Mouse (Mus musculus) testis, postnatal 10 days (tissue): ENCODE results near the gene Idh2.
"Not testable (repeated sequence)": the region's sequence is repeated elsewhere in the genome, so short reads cannot be mapped to it uniquely, and the experiment has no call there.

ENCODE experiments used
- DNase-seq: peaks from one replicate; pipeline ENCODE4 v3.0.0; 2021; ENCODE audit warnings: low spot score

The Idh2 gene

DNA sequence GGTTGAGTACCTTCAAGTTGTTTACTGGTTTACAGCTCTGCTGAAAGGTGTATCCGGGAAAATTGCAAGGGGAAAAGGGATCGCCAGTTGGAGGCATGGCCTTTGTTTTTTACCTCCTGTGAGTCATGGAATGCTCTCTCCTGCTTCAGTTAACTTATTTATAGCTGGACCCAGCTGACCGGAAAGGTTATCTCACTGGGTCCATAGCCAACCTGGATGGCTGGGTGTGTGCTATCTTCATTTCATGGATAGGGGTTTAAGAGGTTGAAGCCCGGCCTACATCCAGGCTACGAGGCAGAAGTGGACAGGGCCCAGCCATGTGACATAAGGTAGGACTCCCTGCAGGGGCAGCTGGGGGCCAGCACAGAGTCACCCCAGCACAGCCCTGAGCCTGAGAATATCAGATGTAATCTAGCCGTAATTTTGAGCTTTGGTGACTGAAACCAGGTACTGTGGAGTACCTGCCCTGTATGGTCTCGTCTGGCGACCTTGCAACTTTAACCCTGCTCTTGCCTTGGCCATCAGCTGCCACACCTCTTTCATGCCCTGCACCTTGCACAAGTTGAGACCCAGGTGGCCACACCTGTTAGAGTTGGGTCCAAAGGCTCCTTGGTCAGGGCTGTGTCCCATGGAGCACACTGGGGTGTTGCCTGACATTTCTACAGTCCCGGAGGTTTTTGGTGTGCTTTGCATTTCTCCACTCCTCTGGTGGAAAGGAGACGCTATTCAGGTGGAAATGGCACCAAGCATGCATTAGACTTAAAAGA lies 55.0 kb downstream of the Idh2 start:
- DNase-seq: no peak

DNA sequence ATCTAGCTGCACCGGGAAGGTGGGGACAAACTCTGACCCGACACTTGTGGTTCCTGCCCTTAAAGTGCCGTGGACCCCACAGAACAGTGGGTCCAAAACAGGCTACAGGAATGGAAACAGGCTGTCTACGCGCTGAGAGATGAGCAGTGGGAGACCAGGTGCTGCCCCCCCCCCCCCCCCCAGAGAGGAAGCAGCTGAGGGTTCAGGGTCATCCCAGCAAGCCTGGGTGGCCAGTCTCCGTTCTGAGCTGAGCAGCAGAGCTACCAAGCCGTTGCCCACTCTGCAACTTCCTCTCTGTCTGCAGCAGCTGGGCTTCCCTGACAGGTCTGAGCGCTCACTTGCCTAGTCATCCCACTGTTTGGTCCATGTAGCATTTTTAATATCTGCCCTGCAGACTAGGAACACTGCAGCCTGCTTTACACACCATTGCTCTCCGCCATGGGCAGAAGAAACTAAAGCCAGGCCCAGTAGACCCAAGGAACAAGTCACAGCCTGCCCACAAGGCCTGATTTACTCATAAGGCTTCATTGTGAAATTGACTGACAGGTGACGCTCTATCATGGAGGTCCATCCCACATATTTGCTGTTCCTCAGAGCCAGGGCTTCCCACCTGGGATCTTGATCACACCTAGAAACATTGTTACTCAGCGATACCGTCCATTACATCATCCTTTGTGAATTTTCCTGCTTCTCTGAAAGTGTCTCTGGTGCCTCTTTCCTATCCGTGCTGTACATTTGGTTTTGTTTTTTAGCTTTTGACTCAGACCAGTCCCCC lies 55.9 kb downstream of the Idh2 start:
- DNase-seq: no peak

DNA sequence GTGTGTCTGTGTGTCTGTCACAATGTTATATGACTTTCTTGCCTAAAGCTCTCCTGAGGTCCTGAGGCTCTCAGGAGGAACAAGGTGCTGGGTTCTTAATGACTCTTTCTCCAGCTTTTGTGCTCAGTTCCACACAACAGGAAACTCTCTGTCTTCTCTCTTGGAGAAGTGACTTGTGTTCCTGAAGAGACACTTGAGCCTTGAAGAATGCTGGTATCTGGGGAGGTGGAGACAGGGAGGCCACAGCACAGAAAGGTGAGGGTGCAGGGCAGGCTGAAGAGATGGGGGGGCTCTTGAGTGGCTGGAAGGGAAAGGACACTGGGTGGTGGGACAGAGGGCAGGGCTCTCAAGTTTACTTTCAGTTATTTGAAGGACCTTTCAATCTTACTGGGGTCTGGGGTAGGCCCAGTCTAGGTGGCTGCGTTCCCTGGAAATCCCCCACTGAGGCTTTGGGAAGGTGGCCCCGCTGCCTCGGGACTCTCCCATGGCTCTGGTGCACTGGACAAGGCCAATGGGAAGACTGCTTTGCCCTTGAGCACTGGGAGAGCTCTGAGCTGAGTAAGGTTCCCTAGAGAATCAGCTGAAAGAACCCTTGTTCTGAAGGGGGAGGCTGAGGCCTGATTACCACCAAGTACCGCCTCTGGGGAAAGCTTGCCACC lies 56.7 kb downstream of the Idh2 start:
- DNase-seq: no peak

DNA sequence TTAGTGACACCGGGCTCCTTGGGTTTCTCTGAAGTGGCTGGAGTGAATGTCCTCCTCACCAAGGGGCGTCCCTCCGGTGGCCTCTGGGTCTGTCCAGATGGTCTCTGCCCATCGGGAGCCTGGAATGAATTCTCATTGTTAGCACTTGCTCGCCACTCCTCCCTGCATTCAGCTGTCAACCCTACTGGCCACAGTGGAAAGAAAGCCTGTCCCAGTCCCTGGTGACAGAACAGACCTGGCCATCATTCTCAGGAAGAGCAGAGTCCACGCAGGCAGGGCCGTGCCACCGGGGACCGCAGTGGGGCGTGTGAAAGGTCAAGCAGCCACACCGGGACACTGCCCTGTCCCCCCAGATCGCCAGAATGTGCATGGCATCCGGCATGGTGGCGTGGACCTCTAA lies 57.4 kb downstream of the Idh2 start:
- no peak for DNase-seq

DNA sequence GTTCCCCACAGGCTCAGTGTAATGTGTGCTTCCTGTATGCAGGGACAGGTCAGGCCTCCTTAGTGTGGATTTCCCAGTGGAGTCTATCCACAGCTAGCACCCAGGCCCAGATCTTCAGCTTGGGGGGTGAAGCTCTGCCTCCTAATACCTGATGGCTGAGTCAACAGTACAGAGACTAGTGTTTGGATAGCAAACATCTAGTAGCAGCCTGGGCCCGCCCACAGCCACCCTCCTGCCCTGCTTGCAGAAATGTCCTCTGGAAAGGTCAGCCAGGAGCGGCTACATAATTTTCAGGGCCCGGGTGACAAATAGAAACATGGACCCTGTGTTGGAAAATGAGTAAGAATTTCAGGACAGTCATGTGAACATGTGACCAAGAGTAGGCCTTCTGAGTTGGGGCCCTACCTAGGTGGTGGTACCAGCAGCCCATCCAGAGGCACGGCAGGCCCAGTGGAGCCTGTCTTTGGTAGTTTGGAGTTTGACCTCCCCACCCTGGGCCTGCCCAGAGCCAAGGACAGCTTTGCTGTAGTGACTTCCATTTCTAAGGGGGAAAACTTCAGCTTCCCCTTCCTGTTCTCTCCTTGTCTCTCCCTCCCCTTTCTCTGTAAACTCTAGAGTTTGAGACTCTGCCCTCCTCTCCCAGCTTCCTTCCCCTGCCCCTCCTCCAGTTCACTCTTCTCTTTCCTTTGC lies 58.0 kb downstream of the Idh2 start:
- DNase-seq: no peak

DNA sequence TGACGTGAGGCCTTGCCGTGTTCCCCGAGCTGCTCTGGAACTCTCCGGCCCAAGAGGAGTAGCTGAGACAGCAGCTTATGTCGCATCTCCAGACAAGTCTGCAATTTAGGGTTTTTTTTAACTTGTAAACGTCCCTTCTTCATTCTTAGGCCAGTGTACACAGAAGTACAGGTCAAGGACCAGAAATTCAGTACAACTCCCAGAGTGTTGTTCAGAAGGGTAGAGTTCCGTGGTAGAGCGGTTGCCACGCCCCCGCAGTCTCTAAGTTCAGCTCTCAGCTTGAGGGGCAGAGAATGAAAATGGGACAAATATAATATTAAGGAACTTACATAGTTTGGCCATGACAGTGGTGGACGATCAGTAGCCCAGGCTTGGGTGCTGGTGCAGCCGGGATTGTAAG lies 59.4 kb downstream of the Idh2 start:
- no peak for DNase-seq

DNA sequence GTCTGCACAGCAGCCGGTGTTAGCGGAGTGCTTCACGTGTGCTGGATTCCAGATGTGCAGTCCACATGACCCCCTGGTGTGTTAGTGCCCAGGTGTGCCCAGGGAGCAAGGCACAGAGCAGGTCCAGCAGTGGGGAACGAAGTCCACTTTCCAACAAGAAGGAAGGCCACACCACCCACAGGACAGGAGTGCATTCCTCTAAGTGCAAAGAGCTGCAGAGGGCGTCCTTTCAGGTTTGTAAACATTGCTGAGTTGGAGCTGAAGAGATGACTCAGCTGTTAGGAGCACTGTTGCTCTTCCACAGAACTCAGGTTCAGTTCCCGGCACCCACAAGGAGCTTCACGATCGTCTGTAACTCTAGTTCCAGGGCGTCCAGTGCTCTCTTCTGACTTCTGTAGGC lies 62.0 kb downstream of the Idh2 start:
- no peak for DNase-seq

DNA sequence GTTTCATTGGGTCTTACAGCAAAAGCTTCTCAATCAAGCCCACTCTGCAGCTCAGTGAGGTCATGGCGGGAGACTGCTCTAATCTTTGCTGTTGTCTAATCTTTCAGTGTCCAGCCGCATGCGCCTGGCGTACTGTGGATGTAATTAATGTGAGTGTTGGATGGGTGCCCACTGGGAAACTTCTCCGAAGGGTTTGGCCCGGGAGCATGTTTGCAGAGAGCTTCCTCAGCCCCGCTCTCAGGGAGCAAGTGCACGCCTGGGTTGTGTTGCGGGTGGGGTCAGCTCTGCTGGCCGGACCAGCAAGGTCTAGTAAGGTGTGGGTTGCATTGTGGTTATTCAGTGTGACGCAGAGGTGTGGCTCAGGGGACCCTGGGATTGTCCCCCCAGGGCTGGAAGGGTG lies 62.9 kb downstream of the Idh2 start:
- DNase-seq: peak; percentile 67

DNA sequence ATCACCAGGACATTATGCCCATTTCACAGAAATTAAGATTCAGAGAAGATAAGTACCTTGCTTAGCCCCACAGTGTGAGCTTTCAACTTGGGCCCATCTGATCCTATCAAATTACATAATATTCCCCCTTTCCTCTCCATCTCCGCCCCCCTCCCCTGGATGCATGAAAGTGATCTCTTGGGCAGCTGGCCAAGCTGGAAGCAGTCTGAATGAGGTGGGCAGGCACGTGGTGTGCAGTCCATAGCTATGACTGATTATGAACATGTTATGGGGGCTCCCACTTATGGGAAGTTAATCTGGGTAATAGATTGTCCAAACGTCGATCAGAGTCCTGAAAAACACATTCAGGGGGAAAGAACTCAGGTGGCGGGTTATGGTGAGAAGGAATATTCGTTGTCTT lies 63.4 kb downstream of the Idh2 start:
- no peak for DNase-seq

DNA sequence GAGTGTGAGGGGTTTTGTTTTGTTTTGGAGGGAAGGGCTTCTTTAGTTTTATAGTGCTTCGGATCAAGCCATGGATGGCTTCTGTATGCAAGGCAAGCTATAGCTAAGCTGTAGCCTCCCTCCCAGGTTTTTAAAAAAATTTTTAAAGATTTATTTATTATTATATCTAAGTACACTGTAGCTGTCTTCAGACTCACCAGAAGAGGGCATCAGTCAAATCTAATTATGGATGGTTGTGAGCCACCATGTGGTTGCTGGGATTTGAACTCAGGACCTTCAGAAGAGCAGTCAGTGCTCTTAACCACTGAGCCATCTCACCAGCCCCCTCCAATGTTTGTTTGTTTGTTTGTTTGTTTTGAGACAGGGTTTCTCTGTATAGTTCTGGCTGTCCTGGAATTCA lies 64.8 kb downstream of the Idh2 start:
- not testable (repeated sequence) for DNase-seq

DNA sequence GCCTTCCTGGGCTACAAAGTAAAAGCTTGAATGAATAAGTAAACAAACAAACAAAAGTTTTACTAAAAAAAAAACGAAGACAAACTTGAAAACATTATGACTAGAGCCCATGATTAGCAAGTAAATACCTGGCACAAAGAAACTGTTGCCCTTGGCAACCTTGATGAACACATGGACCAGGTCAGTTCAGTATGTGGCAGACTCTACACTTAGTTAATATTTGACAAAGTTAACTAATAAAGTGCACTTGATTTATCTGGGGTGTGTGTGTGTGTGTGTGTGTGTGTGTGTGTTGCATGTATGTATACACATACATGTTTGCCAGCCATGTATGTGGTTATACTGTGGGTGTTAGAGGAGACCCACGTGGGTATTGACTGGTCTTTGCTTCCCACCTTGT lies 65.4 kb downstream of the Idh2 start:
- DNase-seq: no peak

DNA sequence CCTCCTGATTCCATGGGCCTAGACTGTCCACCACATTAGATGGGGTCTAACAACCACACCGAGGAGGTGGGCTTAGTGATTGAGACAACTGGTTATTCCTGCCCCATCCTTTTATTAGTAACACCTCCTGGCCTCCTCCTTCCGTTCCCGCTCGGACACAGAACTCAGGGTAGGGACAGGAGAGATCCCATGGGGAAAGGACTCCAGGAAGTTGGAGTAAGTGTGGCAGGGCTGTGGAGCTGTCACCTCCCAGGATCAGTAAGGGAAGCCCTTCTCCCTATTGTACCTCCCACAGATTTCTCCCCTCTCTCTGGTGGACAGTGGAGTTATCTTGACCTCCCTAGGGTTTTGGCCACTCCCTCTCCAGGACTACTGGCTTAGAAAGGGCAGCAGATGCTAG lies 68.2 kb downstream of the Idh2 start:
- DNase-seq: no peak
